Mouse (Mus musculus) ES-E14 (cell line): ENCODE results near the gene Elmo1. TPM values are rescaled to one million over a fixed set of nuclear protein-coding genes. Genes with fewer than 3 reads are reported as not detected.

Experiments
- DNase-seq: peaks from one replicate; pipeline ENCODE4 v3.0.0-alpha.2; 2013; ENCODE audit warnings: low read depth, low spot score
- H3K27ac ChIP-seq: 2 replicates; pipeline ENCODE4 v1.5.1; 2012; ENCODE audit warnings: low read depth, mild to moderate bottlenecking, low read length, moderate library complexity, mixed read lengths; ENCODE audit not compliant: poor library complexity, insufficient read depth, severe bottlenecking
- H3K36me3 ChIP-seq: 2 replicates; pipeline ENCODE4 v1.6.1; 2012; ENCODE audit warnings: mild to moderate bottlenecking, low read length, moderate library complexity, mixed read lengths; ENCODE audit not compliant: control insufficient read depth, poor library complexity, insufficient read depth, severe bottlenecking
- H3K4me1 ChIP-seq, 2 experiments: fragments of 150-350 bp in 1 of 2; sonication (generic) in 1 of 2; 2 replicates each; pipeline ENCODE4 v1.6.1; 2012; ENCODE audit warnings: low read length in 2 of 2, mild to moderate bottlenecking in 1 of 2, mixed read lengths in 1 of 2; ENCODE audit not compliant: control insufficient read depth in 2 of 2, insufficient read depth in 2 of 2, poor library complexity in 1 of 2
- H3K4me3 ChIP-seq, 2 experiments: fragments of 150-350 bp in 1 of 2; sonication (generic) in 1 of 2; 2 replicates each; pipeline ENCODE4 v1.5.1; 2012; ENCODE audit warnings: low read length in 2 of 2, low read depth in 1 of 2, mild to moderate bottlenecking in 1 of 2, mixed read lengths in 1 of 2; ENCODE audit not compliant: insufficient read depth in 1 of 2, poor library complexity in 1 of 2, severe bottlenecking in 1 of 2
- H3K9ac ChIP-seq: 2 replicates; pipeline ENCODE4 v1.6.1; 2012; ENCODE audit warnings: low read depth, mild to moderate bottlenecking, low read length, mixed read lengths; ENCODE audit not compliant: poor library complexity, insufficient read depth, severe bottlenecking
- H3K9me3 ChIP-seq: fragments of 150-350 bp; sonication (generic); 2 replicates; pipeline ENCODE4 v1.6.1; 2012; ENCODE audit warnings: low read depth, mild to moderate bottlenecking, low read length; ENCODE audit not compliant: control insufficient read depth, insufficient read depth
- CHD2 ChIP-seq: IDR thresholded peaks from 2 replicates; pipeline ENCODE4 v1.6.1; 2014; ENCODE audit warnings: mild to moderate bottlenecking, low read depth, low read length, inconsistent platforms
- HCFC1 ChIP-seq: IDR thresholded peaks from 2 replicates; pipeline ENCODE4 v1.6.1; 2012; ENCODE audit warnings: low read length, inconsistent platforms, borderline replicate concordance; ENCODE audit not compliant: insufficient read depth
- MAFK ChIP-seq: IDR thresholded peaks from 2 replicates; pipeline ENCODE4 v1.6.1; 2014; ENCODE audit warnings: mild to moderate bottlenecking, low read depth, low read length, inconsistent platforms; ENCODE audit not compliant: insufficient read depth
- ZC3H11A ChIP-seq: IDR thresholded peaks from 2 replicates; pipeline ENCODE4 v1.6.1; 2012; ENCODE audit warnings: low read depth, mild to moderate bottlenecking, inconsistent platforms, low read length, borderline replicate concordance
- ZNF384 ChIP-seq: IDR thresholded peaks from 2 replicates; pipeline ENCODE4 v1.6.1; 2012; ENCODE audit warnings: low read depth, low read length, inconsistent platforms
- in situ Hi-C, 2 experiments: fragments of 600-800 bp; cut with MboI; formaldehyde crosslinking; loops; one replicate each; pipeline ENCODE4 v1.15.1; 2025; ENCODE audit warnings: low sequenced_read_pairs in 2 of 2, inconsistent platforms in 1 of 2; ENCODE audit not compliant: unreplicated experiment in 2 of 2
- total RNA-seq: library from RNA; depleted of rRNA; stranded (reverse); fragments of 300-350 nt; gene quantifications from 2 replicates; pipeline ENCODE4 v1.2.3, GENCODE M21; 2012

The Elmo1 gene
- total RNA-seq, 1 experiment, result 3.7 TPM

DNA sequence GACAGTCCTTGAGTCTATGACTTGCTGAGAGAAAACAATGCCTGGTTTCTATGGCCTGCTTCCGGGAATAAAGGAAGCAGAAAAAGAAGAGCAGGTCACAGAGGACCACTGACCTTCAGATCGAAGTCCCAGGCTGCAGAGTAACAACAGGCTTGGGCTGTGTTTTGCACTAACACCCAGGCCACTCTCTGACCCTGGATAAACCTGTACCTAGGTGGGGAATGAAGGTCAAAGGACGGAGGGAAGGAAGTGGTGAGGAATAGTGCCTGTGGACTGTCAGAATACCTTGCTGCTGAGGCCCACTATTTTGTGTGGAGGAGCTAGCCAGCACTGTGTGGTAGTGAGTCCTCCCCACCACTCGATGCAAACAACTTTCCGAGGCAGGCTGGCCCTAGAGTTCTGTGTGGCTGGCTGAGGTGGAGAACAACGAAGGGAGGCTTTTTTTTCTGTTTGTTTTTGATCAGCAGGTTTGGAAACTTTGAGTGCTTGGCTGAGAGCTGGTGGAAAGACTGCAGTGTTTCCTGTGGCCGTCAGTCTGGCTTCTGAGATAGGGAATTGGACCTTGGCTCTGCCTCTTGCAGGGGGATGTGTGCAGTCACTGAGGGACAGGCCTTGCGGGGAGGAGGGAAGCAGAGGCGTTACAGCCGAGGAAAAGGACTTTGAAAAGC lies 83.7 kb downstream of the Elmo1 start:
- TF ChIP-seq HCFC1, result no peak
- TF ChIP-seq ZC3H11A, result no peak
- no peak for TF ChIP-seq ZNF384
- TF ChIP-seq CHD2, result no peak
- TF ChIP-seq MAFK, result no peak
- DNase-seq, result no peak

DNA sequence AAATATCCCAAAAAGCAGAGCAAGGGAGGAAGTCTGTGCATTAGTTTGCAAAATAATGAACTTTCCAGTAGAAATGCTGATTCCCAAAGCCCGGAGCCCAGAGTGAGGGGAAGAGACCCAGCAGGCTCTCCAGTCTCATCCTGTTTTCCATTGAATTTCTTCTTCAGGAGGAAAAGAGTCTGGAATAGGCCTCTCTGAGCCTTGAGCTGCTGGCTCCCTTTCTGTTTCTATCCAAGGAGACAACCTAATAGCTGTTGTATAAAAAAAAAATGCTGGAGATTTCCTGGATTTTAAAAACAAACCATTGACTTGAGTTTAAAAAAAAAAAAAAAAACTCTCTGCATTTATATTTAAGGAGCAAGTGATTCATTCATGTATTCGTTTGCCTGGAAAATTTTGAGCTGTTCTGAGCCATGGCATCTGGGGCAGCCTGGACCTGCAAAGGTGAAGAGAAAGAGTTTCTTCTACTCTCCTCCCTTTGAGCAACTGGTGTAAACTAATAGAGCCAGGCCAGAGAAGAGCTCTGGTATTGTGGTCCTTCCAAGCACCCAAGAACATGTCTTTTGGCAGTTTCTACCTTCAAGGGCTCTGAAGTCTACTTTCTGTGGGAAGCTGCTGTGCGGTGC lies 84.4 kb downstream of the Elmo1 start:
- Histone ChIP-seq H3K27ac (peak overlapping the region; percentile 83; the same call in 1 of the 2 replicates), H3K9ac (no peak overlapping the region), H3K9me3 (no peaks in the 10 kb centered on the region), H3K4me1 (peaks cover 1 to 16% of the 10 kb centered on the region in 2 experiments; a peak in 2 of 4 replicates), H3K4me3 (no peak overlapping the region), H3K36me3 (no peaks in the 10 kb centered on the region)
- in situ Hi-C loops, result no loop called here
- no peak for DNase-seq
- TF ChIP-seq ZNF384 (no peak), CHD2 (no peak)

More for the DNA sequence above, 83.7 kb downstream of the Elmo1 start:
- Histone ChIP-seq H3K36me3 (no peaks in the 10 kb centered on the region), H3K4me1 (peaks cover 1 to 17% of the 10 kb centered on the region in 2 experiments; a peak in 2 of 4 replicates), H3K27ac (peak overlapping the region; percentile 80; the same call in 1 of the 2 replicates), H3K9me3 (no peaks in the 10 kb centered on the region), H3K9ac (no peak overlapping the region), H3K4me3 (no peak overlapping the region)
- in situ Hi-C loops, result no loop called here

DNA sequence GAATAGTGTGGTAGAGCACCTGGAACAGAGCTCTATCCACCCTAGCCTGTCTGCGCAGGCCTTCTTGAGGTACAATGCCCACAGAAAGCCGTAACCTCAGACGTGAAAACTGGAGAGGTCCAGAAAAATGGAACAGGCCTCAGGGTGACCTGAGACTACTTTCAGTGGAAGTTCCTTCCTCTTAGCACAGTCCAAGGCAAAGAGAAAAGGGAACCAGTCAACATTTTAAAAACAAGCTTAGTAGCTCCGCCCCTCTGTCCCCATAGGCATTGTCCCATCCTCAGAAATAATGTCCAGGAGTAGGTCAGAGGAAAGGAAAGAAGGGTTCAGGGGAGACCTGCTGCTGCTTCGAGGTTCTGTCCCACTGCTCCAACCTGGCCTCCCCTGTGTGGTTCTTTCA lies 90.3 kb downstream of the Elmo1 start:
- no peak for TF ChIP-seq ZNF384
- TF ChIP-seq HCFC1, result no peak
- TF ChIP-seq MAFK, result no peak
- no peak for TF ChIP-seq ZC3H11A
- no peak for TF ChIP-seq CHD2
- Histone ChIP-seq H3K36me3 (no peaks in the 10 kb centered on the region), H3K4me1 (peaks cover 7 to 28% of the 10 kb centered on the region in 2 experiments), H3K9me3 (no peaks in the 10 kb centered on the region), H3K4me3 (no peak overlapping the region), H3K9ac (no peak overlapping the region), H3K27ac (no peak overlapping the region)
- no peak for DNase-seq
- in situ Hi-C loops, result loop anchor here in 1 of 2 experiments (10.0 kb wide), 1 partner anchor 86 kb away; the partner anchor contains the start of gene Elmo1

DNA sequence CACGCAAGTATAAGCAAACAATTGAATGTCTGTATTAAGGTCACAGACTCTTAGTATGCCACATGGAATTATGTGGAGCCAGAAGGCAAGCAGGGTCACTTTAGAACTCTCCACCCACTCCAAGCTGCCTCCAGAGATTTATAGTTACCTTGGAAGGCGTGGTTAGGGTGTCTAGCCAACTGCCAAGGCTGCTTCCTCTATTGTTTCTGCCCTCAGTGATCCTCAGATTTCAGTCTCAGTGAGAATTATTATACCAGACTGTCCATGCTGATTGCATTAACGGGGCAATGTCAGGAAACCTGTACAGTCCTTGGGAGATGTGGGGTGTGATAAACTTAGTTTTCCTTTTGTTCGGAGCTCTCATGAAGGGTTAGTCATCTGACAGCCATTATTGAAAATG lies 90.9 kb downstream of the Elmo1 start:
- Histone ChIP-seq H3K9me3 (no peaks in the 10 kb centered on the region), H3K27ac (no peak overlapping the region), H3K4me1 (peaks cover 7 to 28% of the 10 kb centered on the region in 2 experiments), H3K9ac (no peak overlapping the region), H3K36me3 (no peaks in the 10 kb centered on the region), H3K4me3 (no peak overlapping the region)
- TF ChIP-seq MAFK (no peak), ZC3H11A (no peak), ZNF384 (no peak), CHD2 (no peak), HCFC1 (no peak)
- no peak for DNase-seq
- in situ Hi-C loops, result loop anchor here in 1 of 2 experiments (10.0 kb wide), 1 partner anchor 87 kb away; the partner anchor contains the start of gene Elmo1
